Mouse (Mus musculus) limb, embryonic 11.5 days (tissue): ENCODE measurements around the gene Fam160b1. TPM values are rescaled to one million over a fixed set of nuclear protein-coding genes. Genes with fewer than 3 reads are reported as not detected.

ENCODE experiments used
- ATAC-seq: fragments of 200-750 bp; cut with Nextera tagmentation; 2 replicates; pipeline ENCODE4 v1.8.0; 2017; ENCODE audit warnings: low read depth; ENCODE audit not compliant: insufficient number of reproducible peaks, low FRiP score, low TSS enrichment
- DNase-seq: peaks from one replicate; pipeline ENCODE4 v3.0.0-alpha.2; 2015; ENCODE audit warnings: low spot score
- H3K27ac ChIP-seq: fragments of 300-500 bp; sonication (generic); replicated peaks from 2 replicates; pipeline ENCODE4 v1.5.1; 2014; ENCODE audit warnings: low read depth, mild to moderate bottlenecking, low read length
- H3K27me3 ChIP-seq: fragments of 300-500 bp; sonication (generic); 2 replicates; pipeline ENCODE4 v1.6.1; 2014; ENCODE audit warnings: mild to moderate bottlenecking, low read length, mixed read lengths; ENCODE audit not compliant: control insufficient read depth, insufficient read depth
- H3K36me3 ChIP-seq: fragments of 300-500 bp; sonication (generic); 2 replicates; pipeline ENCODE4 v1.6.1; 2014; ENCODE audit warnings: mild to moderate bottlenecking, low read length, moderate library complexity, mixed read lengths; ENCODE audit not compliant: control insufficient read depth, insufficient read depth
- H3K4me1 ChIP-seq: fragments of 300-500 bp; sonication (generic); 2 replicates; pipeline ENCODE4 v1.6.1; 2014; ENCODE audit warnings: low read length, mixed read lengths; ENCODE audit not compliant: control insufficient read depth, insufficient read depth
- H3K4me2 ChIP-seq: fragments of 300-500 bp; sonication (generic); 2 replicates; pipeline ENCODE4 v1.6.1; 2014; ENCODE audit warnings: low read depth, mild to moderate bottlenecking, moderate library complexity; ENCODE audit not compliant: severe bottlenecking
- H3K4me3 ChIP-seq: fragments of 300-500 bp; sonication (generic); 2 replicates; pipeline ENCODE4 v1.5.1; 2014; ENCODE audit warnings: low read depth, low read length
- H3K9ac ChIP-seq: fragments of 300-500 bp; sonication (generic); 2 replicates; pipeline ENCODE4 v1.6.1; 2014; ENCODE audit warnings: mild to moderate bottlenecking, low read length
- H3K9me3 ChIP-seq: fragments of 300-500 bp; sonication (generic); 2 replicates; pipeline ENCODE4 v1.6.1; 2016; ENCODE audit warnings: low read length; ENCODE audit not compliant: control insufficient read depth
- WGBS: fragments of 180-500 bp; shearing (Covaris S2); extraction: QIAGEN DNeasy Blood & Tissue Kit; methylation state at CpG from one replicate; pipeline ENCODE4 v1.1.7; 2014; 5-methylcytosine and 5-hydroxymethylcytosine counted together
- polyA plus RNA-seq: library from polyadenylated mRNA; unstranded; fragments of >200 nt; fragmentation: Nextera tagmentation; extraction: Ambion mirVana; gene quantifications from 2 replicates; pipeline ENCODE4 v1.2.1, GENCODE M21; 2014

Fam160b1 gene
- polyA plus RNA-seq, 1 experiment from 2014 or later: 16.6 TPM

DNA sequence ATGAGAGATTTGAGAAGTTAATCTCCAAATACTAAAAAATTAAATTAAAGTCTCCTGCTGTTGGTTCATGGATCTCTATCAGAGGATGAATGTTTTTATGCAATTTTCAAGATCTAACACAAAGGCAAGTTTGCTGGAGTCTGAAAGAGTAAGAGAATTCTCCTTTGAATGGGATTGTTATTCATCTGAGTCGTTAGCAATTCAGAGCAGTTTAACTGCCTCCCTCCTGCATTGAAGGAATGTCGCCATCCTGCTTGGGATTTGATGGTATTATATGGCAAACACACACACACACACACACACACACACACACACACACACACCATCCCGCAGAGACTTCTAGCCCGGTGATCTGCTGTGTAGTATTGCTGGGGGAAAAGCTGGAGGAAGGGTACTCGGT, 6.1 kb downstream of the Fam160b1 start:
- no peak overlapping the region for H3K27ac ChIP-seq
- no peak overlapping the region for H3K4me2 ChIP-seq
- H3K9ac ChIP-seq: no peak overlapping the region
- H3K27me3 ChIP-seq: no peaks in the 10 kb centered on the region
- H3K36me3 ChIP-seq: peaks cover 14% of the 10 kb centered on the region; the same call in 1 of the 2 replicates
- H3K4me1 ChIP-seq: peaks cover 20% of the 10 kb centered on the region
- WGBS: 72% methylated on average over 5 of the region's 5 CpGs
- ATAC-seq (no peak), DNase-seq (no peak)
- H3K9me3 ChIP-seq: no peaks in the 10 kb centered on the region
- no peak overlapping the region for H3K4me3 ChIP-seq

DNA sequence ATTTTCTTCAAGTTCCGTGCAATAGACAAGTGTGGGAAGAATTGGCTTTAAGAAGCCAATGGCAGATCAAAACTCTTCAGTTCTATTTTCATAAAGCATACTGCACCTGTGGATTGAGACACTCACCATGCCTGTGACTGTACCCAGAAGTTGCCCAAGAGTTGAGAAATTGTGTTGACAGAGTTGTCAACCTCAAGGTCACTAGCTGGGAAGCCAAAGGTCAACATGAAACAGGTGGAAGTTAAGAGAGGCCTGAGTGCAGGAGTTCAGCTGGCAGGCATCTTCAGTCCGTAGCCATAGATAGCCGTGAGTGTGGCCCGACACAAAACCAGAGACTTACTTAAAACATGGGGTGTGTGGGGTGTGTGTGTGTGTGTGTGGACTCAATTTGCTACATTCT, 6.7 kb downstream of the Fam160b1 start:
- Histone ChIP-seq H3K4me3 (no peak overlapping the region), H3K4me1 (peaks cover 20% of the 10 kb centered on the region), H3K9me3 (no peaks in the 10 kb centered on the region), H3K4me2 (no peak overlapping the region), H3K27me3 (no peaks in the 10 kb centered on the region), H3K36me3 (peaks cover 15% of the 10 kb centered on the region; the same call in 1 of the 2 replicates), H3K9ac (no peak overlapping the region), H3K27ac (no peak overlapping the region)
- no peak for ATAC-seq
- 69% methylated on average over 4 of the region's 4 CpGs for WGBS
- no peak for DNase-seq

DNA sequence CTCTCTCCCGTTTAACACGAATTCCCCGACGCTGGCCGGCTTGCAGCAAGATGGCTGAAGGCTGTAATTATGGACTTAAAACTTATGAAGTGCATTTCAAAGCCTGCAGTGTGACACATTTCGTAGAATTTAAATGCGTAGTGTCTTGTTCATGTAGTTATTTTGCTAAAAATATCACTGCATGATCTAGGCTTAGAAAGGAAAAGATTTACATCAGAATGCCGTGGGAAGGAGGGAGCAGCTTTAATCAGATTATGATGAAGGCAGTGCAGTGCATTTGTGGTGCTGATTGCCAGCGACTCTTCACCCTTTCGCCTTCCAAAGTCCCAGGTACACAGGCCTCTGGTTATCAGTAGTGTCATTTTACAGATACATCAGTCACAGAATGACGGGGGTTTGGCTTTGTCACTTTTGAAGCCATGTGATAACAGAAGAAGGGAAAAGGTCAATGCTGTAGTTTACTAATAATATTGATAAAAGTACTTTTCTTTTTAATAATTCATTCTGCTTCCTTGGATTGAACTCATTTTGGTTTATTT, 7.4 kb downstream of the Fam160b1 start:
- ATAC-seq (no peak), DNase-seq (no peak)
- H3K4me3 ChIP-seq: no peak overlapping the region
- no peak overlapping the region for H3K9ac ChIP-seq
- H3K27me3 ChIP-seq: no peaks in the 10 kb centered on the region
- H3K4me2 ChIP-seq: no peak overlapping the region
- H3K4me1 ChIP-seq: peaks cover 20% of the 10 kb centered on the region
- H3K27ac ChIP-seq: no peak overlapping the region
- no peaks in the 10 kb centered on the region for H3K9me3 ChIP-seq
- WGBS: 81% methylated on average over 11 of the region's 11 CpGs
- H3K36me3 ChIP-seq: peaks cover 15% of the 10 kb centered on the region; the same call in 1 of the 2 replicates

DNA sequence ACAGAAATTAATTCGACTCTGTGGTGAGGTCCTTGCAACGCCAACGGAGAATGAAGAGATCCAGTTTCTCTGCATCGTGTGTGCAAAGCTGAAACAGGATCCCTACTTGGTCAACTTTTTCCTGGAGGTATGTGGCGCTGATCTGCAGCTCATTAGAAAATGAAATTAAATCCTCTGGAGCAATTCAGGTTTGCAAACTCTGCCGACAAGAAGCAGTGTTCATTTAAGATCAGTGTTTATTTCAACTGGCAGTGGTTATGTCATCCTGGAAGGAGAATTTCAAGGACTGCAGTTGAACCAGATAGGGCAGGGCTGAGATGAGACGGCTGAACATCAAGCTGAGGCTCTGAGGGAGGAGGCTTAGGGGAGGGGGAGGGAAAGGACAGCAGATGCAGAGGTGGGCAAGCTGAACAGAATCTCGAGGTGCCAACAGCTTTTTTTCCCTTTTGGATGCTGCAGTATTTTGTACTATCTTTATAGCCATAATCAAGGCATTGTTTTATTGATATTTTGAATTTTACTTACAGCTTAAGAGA, 12.9 kb downstream of the Fam160b1 start:
- Histone ChIP-seq H3K9me3 (no peaks in the 10 kb centered on the region), H3K27ac (no peak overlapping the region), H3K4me3 (no peak overlapping the region), H3K27me3 (no peaks in the 10 kb centered on the region), H3K4me1 (no peaks in the 10 kb centered on the region), H3K4me2 (no peak overlapping the region), H3K9ac (no peak overlapping the region), H3K36me3 (peaks cover 37% of the 10 kb centered on the region)
- DNase-seq (no peak), ATAC-seq (no peak)
- 81% methylated on average over 8 of the region's 8 CpGs for WGBS

DNA sequence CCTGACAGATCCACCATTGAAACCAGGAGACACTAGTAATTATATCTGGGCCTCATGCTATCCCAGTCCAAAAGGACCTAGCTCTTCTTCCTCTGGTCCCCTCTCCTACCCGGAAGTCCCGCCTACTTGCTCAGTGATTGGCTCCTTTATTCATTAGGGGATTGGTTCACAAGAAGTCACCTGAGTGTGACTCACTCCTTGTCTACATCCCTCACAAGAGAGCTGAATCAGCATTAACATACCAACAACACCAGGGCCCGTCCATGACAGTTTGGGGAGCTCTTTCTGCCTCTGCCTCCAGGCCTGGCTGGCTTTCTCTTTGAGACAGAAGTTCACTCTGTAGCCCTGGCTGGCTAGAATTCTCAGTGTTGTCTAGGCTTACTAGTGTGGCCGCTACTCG, 14.7 kb downstream of the Fam160b1 start:
- Histone ChIP-seq H3K4me2 (no peak overlapping the region), H3K4me3 (no peak overlapping the region), H3K27ac (no peak overlapping the region), H3K9me3 (no peaks in the 10 kb centered on the region), H3K4me1 (no peaks in the 10 kb centered on the region), H3K9ac (no peak overlapping the region), H3K27me3 (no peaks in the 10 kb centered on the region), H3K36me3 (peaks cover 37% of the 10 kb centered on the region)
- ATAC-seq (no peak), DNase-seq (no peak)
- 90% methylated on average over 5 of the region's 5 CpGs for WGBS

DNA sequence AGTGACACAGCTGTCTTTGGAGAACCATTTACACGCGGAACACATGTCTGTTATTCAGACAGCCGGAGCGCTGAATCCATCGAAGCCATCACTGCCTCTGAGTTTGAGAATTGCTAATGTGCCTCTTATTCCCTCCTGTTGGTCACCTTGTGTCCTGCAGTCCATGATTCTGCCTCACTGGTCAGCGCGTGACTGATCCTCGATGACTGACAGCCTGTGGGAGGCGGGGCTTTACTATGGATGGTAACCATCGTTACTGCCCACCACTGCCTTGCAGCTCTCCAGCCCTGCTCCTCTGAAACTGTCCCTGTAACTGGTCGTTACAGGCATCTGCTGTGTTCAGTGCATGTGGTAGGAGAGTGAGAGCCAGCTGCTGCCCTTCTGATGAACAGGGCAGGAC, 15.3 kb downstream of the Fam160b1 start:
- WGBS: 89% methylated on average over 11 of the region's 11 CpGs
- ATAC-seq (no peak), DNase-seq (no peak)
- peaks cover 39% of the 10 kb centered on the region for H3K36me3 ChIP-seq
- H3K27me3 ChIP-seq: no peaks in the 10 kb centered on the region
- H3K4me3 ChIP-seq: no peak overlapping the region
- H3K4me2 ChIP-seq: no peak overlapping the region
- H3K9ac ChIP-seq: no peak overlapping the region
- no peaks in the 10 kb centered on the region for H3K4me1 ChIP-seq
- no peak overlapping the region for H3K27ac ChIP-seq
- H3K9me3 ChIP-seq: no peaks in the 10 kb centered on the region

DNA sequence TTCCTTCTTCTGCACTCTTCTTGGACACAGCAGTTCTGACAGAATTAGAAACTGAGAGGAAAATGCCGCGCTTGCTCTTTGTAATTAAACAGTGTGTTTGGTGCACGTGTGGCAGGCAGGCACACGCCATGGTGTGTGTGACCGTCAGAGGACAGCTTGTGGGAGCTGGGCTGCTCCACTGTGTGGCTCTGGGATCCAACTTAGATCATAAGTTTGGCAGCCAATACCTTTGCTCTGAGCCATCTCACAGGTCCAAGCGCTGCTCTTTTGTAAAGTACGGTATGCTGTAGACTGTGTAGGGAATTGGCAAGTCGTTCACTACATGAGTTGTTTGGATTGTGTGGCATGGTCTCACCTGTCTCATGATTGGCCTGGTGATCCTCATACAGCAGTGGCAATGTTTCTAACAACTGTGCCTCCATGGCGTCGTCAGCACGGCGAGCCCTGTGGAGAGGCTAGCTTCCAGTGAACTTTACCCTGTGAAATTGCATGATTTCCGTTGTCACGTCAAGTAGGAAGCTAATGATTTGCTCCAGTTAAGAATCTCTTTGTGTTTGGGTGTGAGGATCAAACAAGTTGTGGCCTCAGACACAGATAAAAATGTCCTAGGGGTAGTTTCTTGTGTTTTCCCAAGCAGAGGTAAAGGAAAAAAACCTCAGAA, 16.7 kb downstream of the Fam160b1 start:
- Histone ChIP-seq H3K9ac (no peak overlapping the region), H3K4me2 (no peak overlapping the region), H3K9me3 (no peaks in the 10 kb centered on the region), H3K27ac (no peak overlapping the region), H3K36me3 (peaks cover 44% of the 10 kb centered on the region), H3K27me3 (no peaks in the 10 kb centered on the region), H3K4me1 (no peaks in the 10 kb centered on the region), H3K4me3 (no peak overlapping the region)
- DNase-seq (no peak), ATAC-seq (no peak)
- 94% methylated on average over 14 of the region's 14 CpGs for WGBS

DNA sequence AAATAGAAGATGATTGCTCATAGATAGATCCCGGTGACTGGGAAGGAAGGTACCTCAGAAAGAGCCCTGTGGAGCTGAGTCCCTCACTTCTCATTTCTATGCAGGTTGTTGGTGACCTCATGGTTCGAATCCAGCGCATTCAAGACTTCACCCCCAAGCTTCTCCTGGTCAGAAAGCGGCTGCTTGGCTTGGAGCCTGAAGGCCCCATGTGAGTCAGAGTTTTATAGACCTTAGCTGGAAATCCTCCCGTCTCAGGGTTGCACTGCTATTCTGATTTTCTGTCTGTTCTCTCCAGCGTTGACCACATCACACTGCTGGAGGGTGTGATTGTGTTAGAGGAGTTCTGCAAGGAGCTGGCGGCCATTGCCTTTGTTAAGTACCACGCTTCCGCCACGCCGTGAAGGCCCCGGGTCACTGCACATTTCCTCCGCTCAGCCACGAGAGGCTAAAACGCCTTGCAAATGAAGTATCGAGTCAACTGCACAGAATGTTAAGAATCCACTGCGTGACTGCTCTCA, 25.8 kb downstream of the Fam160b1 start:
- Histone ChIP-seq H3K4me3 (no peak overlapping the region), H3K9me3 (no peaks in the 10 kb centered on the region), H3K4me2 (no peak overlapping the region), H3K27ac (no peak overlapping the region), H3K36me3 (peaks cover 19% of the 10 kb centered on the region), H3K9ac (no peak overlapping the region), H3K4me1 (no peaks in the 10 kb centered on the region), H3K27me3 (no peaks in the 10 kb centered on the region)
- WGBS: 94% methylated on average over 17 of the region's 17 CpGs
- DNase-seq (no peak), ATAC-seq (no peak)
